Mouse (Mus musculus): ENCODE measurements around the gene Cdkl2. TPM values are rescaled to one million over a fixed set of nuclear protein-coding genes. Genes with fewer than 3 reads are reported as not detected.
A peak's percentile ranks its signal among the peaks of the same experiment; 100 is the strongest.

The Cdkl2 gene
- polyA plus RNA-seq, 1 experiment from 2014 or later, result 0.31 TPM

- Histone ChIP-seq H3K4me1 (ENCODE audit: control insufficient read depth, low read depth, low read length) (peaks cover 36% of the 10 kb centered on the region), H3K4me3 (ENCODE audit: low read depth, low read length) (peak within 1 kb of the TSS; percentile 81), H3K4me2 (ENCODE audit: low read depth, low read length) (peak within 1 kb of the TSS; percentile 89), H3K36me3 (ENCODE audit: control insufficient read depth, insufficient read depth) (no peaks in the 10 kb centered on the region), H3K9ac (ENCODE audit: low read depth, low read length) (peak within 1 kb of the TSS; percentile 94), H3K9me3 (replicated peaks; ENCODE audit: control insufficient read depth, low read length) (no peaks in the 10 kb centered on the region), H3K27ac (ENCODE audit: low read length) (peak within 1 kb of the TSS; percentile 99), H3K27me3 (ENCODE audit: control insufficient read depth, insufficient read depth, low read depth, low read length) (no peaks in the 10 kb centered on the region)
- under 1% methylated on average over 65 of the region's 65 CpGs for WGBS (ENCODE audit: insufficient replicate concordance)
- ATAC-seq (ENCODE audit: low read depth), result peak; percentile 89
These were observed 80.8 kb downstream of the Cdkl2 start, which contains the start of gene Rchy1 for GRCm38 (mm10) chr5:91962639-91963440. Gene Rchy1, minus strand, starts transcription at chr5:91963068.

DNA sequence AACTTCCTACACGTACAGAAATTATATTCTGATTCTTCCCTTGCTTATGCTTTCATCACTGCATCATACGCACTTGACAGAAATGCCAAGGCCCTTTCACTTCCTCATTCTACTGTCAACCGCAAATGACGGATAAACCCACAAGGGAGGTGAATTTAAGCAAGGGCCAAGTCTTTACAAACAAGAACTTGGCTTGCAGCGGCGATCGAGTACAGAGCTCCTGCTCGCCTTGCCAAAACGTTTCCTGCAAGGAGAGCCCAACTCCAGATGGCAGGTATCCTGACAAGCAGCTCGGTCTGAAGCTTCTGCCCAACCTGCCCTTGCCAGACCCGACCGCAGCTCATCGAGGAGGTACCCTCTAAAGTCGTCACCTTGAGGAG lies 81.4 kb downstream of the Cdkl2 start:
- Histone ChIP-seq H3K4me3 (ENCODE audit: low read depth, low read length) (peak overlapping the region; percentile 81), H3K4me2 (ENCODE audit: low read depth, low read length) (peak overlapping the region; percentile 89), H3K4me1 (ENCODE audit: control insufficient read depth, low read depth, low read length) (peaks cover 40% of the 10 kb centered on the region), H3K9me3 (replicated peaks; ENCODE audit: control insufficient read depth, low read length) (no peaks in the 10 kb centered on the region), H3K27me3 (ENCODE audit: control insufficient read depth, insufficient read depth, low read depth, low read length) (no peaks in the 10 kb centered on the region), H3K36me3 (ENCODE audit: control insufficient read depth, insufficient read depth) (peaks cover 2% of the 10 kb centered on the region), H3K27ac (ENCODE audit: low read length) (peak overlapping the region; percentile 99), H3K9ac (ENCODE audit: low read depth, low read length) (peak overlapping the region; percentile 94)
- 1% methylated on average over 14 of the region's 14 CpGs for WGBS (ENCODE audit: insufficient replicate concordance)
- ATAC-seq (ENCODE audit: low read depth), result peak; percentile 0

- WGBS (ENCODE audit: insufficient replicate concordance), result 31% methylated on average over 1 of the region's 1 CpGs
- peaks cover 44% of the 10 kb centered on the region for H3K4me1 ChIP-seq (ENCODE audit: control insufficient read depth, low read depth, low read length)
- peak; percentile 8; the same call in 1 of the 2 replicates for ATAC-seq (ENCODE audit: low read depth)
These were observed 82.3 kb downstream of the Cdkl2 start for GRCm38 (mm10) chr5:91961370-91961769.

GRCm38 (mm10) chr5:91960606-91961254 lies 83.0 kb downstream of the Cdkl2 start:
- H3K27ac ChIP-seq (ENCODE audit: low read length), result peak overlapping the region; percentile 99
- ATAC-seq (ENCODE audit: low read depth), result peak; percentile 50
- H3K4me3 ChIP-seq (ENCODE audit: low read depth, low read length), result peak overlapping the region; percentile 81
- H3K4me2 ChIP-seq (ENCODE audit: low read depth, low read length), result peak overlapping the region; percentile 89
- H3K27me3 ChIP-seq (ENCODE audit: control insufficient read depth, insufficient read depth, low read depth, low read length), result no peaks in the 10 kb centered on the region
- H3K36me3 ChIP-seq (ENCODE audit: control insufficient read depth, insufficient read depth), result peaks cover 9% of the 10 kb centered on the region
- H3K9ac ChIP-seq (ENCODE audit: low read depth, low read length), result peak overlapping the region; percentile 59
- WGBS (ENCODE audit: insufficient replicate concordance), result 17% methylated on average over 3 of the region's 3 CpGs
- no peaks in the 10 kb centered on the region for H3K9me3 ChIP-seq (replicated peaks; ENCODE audit: control insufficient read depth, low read length)
- peaks cover 44% of the 10 kb centered on the region for H3K4me1 ChIP-seq (ENCODE audit: control insufficient read depth, low read depth, low read length)

More at GRCm38 (mm10) chr5:91961370-91961769, 82.3 kb downstream of the Cdkl2 start:
- H3K4me3 ChIP-seq (ENCODE audit: low read depth, low read length), result peak overlapping the region; percentile 81
- H3K4me2 ChIP-seq (ENCODE audit: low read depth, low read length), result peak overlapping the region; percentile 89
- no peaks in the 10 kb centered on the region for H3K9me3 ChIP-seq (replicated peaks; ENCODE audit: control insufficient read depth, low read length)
- H3K36me3 ChIP-seq (ENCODE audit: control insufficient read depth, insufficient read depth), result peaks cover 9% of the 10 kb centered on the region
- peak overlapping the region; percentile 99 for H3K27ac ChIP-seq (ENCODE audit: low read length)
- no peaks in the 10 kb centered on the region for H3K27me3 ChIP-seq (ENCODE audit: control insufficient read depth, insufficient read depth, low read depth, low read length)
- peak overlapping the region; percentile 94 for H3K9ac ChIP-seq (ENCODE audit: low read depth, low read length)

DNA sequence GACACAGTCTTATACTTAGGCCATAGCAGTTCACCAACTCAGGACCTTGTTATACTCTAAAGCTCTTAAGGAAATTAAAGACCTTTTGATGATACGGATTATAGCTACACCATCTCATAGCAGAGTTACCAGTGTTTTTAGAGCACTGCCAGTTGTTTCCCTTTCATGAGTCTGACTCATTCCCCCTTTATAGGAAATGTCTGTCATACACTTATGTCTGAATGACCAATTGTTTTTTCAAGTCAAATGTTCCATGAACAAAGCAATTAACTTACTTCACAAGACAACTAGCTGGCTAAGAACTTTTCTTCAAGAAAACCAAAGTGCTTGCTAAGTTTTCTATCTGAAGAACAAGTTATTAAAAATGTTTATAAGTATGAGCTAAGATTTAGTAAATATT lies 83.7 kb downstream of the Cdkl2 start:
- Histone ChIP-seq H3K4me3 (ENCODE audit: low read depth, low read length) (peak overlapping the region; percentile 81), H3K9ac (ENCODE audit: low read depth, low read length) (peak overlapping the region; percentile 28; the same call in 1 of the 2 replicates), H3K36me3 (ENCODE audit: control insufficient read depth, insufficient read depth) (peaks cover 10% of the 10 kb centered on the region), H3K27ac (ENCODE audit: low read length) (peak overlapping the region; percentile 17; the same call in 1 of the 2 replicates), H3K4me1 (ENCODE audit: control insufficient read depth, low read depth, low read length) (peaks cover 44% of the 10 kb centered on the region), H3K27me3 (ENCODE audit: control insufficient read depth, insufficient read depth, low read depth, low read length) (no peaks in the 10 kb centered on the region), H3K4me2 (ENCODE audit: low read depth, low read length) (peak overlapping the region; percentile 89), H3K9me3 (replicated peaks; ENCODE audit: control insufficient read depth, low read length) (no peaks in the 10 kb centered on the region)
- ATAC-seq (ENCODE audit: low read depth), result no peak
- 85% methylated on average over 1 of the region's 1 CpGs for WGBS (ENCODE audit: insufficient replicate concordance)

DNA sequence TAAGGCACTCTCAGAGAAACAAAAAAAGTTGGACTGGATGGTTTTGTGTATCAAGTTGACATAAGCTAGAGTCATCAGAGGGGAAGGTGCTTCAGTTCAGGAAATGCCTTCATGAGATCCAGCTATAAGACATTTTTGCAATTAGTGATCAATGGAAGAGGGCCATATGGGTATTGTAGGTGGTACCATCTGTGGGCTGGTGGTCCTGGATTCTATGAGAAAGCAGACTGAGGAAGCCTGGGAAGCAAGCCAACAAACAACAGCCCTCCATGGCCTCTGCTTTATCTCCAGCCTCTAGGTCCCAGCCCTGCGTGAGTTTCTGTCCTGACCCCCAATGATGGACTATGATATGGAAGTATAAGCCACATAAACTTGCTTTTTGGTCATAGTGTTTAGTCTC lies 84.6 kb downstream of the Cdkl2 start:
- Histone ChIP-seq H3K27ac (ENCODE audit: low read length) (no peak overlapping the region), H3K9me3 (replicated peaks; ENCODE audit: control insufficient read depth, low read length) (no peaks in the 10 kb centered on the region), H3K4me2 (ENCODE audit: low read depth, low read length) (0 out of 2 replicates have a peak overlapping the region, but pooled peaks have one; percentile 3), H3K4me3 (ENCODE audit: low read depth, low read length) (no peak overlapping the region), H3K36me3 (ENCODE audit: control insufficient read depth, insufficient read depth) (peaks cover 12% of the 10 kb centered on the region), H3K27me3 (ENCODE audit: control insufficient read depth, insufficient read depth, low read depth, low read length) (no peaks in the 10 kb centered on the region), H3K4me1 (ENCODE audit: control insufficient read depth, low read depth, low read length) (peaks cover 44% of the 10 kb centered on the region), H3K9ac (ENCODE audit: low read depth, low read length) (no peak overlapping the region)
- WGBS (ENCODE audit: insufficient replicate concordance), result 11% methylated on average over 1 of the region's 1 CpGs
- ATAC-seq (ENCODE audit: low read depth), result no peak

- no peak overlapping the region for H3K9ac ChIP-seq (ENCODE audit: low read depth, low read length)
- peaks cover 25% of the 10 kb centered on the region for H3K36me3 ChIP-seq (ENCODE audit: control insufficient read depth, insufficient read depth)
- no peaks in the 10 kb centered on the region for H3K27me3 ChIP-seq (ENCODE audit: control insufficient read depth, insufficient read depth, low read depth, low read length)
- peaks cover 38% of the 10 kb centered on the region for H3K4me1 ChIP-seq (ENCODE audit: control insufficient read depth, low read depth, low read length)
- no peaks in the 10 kb centered on the region for H3K9me3 ChIP-seq (replicated peaks; ENCODE audit: control insufficient read depth, low read length)
- no peak for ATAC-seq (ENCODE audit: low read depth)
- WGBS (ENCODE audit: insufficient replicate concordance), result 54% methylated on average over 3 of the region's 3 CpGs
- H3K4me3 ChIP-seq (ENCODE audit: low read depth, low read length), result no peak overlapping the region
- H3K27ac ChIP-seq (ENCODE audit: low read length), result no peak overlapping the region
- H3K4me2 ChIP-seq (ENCODE audit: low read depth, low read length), result no peak overlapping the region
These were observed 86.5 kb downstream of the Cdkl2 start for GRCm38 (mm10) chr5:91956991-91957760.

All from liver, embryonic 16.5 days (tissue).